Mouse (Mus musculus): ENCODE measurements around the gene Fam47e. TPM values are rescaled to one million over a fixed set of nuclear protein-coding genes. Genes with fewer than 3 reads are reported as not detected.
"Not testable (repeated sequence)": the region's sequence is repeated elsewhere in the genome, so short reads cannot be mapped to it uniquely, and the experiment has no call there.

Gene Fam47e
- 0.18 and 0.29 TPM in 2 replicates for polyA plus RNA-seq (2015; fragmentation: Nextera tagmentation; extraction: Ambion mirVana)

- H3K36me3 ChIP-seq (ENCODE audit: control insufficient read depth, insufficient read depth, low read length) = no peaks in the 10 kb centered on the region
- no peak within 1 kb of the TSS for H3K4me2 ChIP-seq (ENCODE audit: low read depth, low read length)
- no peaks in the 10 kb centered on the region for H3K9me3 ChIP-seq (ENCODE audit: control insufficient read depth, low read length)
- WGBS = 75% methylated on average over 16 of the region's 16 CpGs
- H3K27ac ChIP-seq (ENCODE audit: low read length) = no peak within 1 kb of the TSS
- no peaks in the 10 kb centered on the region for H3K4me1 ChIP-seq (ENCODE audit: control insufficient read depth, insufficient read depth, low read length)
- H3K9ac ChIP-seq (ENCODE audit: low read depth, low read length) = no peak within 1 kb of the TSS
- no peaks in the 10 kb centered on the region for H3K27me3 ChIP-seq (replicated peaks; ENCODE audit: control insufficient read depth, insufficient read depth, low read length)
- ATAC-seq = no peak
- H3K4me3 ChIP-seq (ENCODE audit: low read length) = no peak within 1 kb of the TSS
These were observed at the start of gene Fam47e for GRCm38 (mm10) chr5:92554891-92555511. Fam47e (plus strand) TSS chr5:92555069.

GRCm38 (mm10) chr5:92505402-92505865 lies 49.4 kb upstream of the Fam47e start:
- H3K9ac ChIP-seq (ENCODE audit: low read depth, low read length) = peak overlapping the region; percentile 95
- H3K9me3 ChIP-seq (ENCODE audit: control insufficient read depth, low read length) = peaks cover 2% of the 10 kb centered on the region; the same call in 1 of the 2 replicates
- ATAC-seq = peak; percentile 99
- H3K27ac ChIP-seq (ENCODE audit: low read length) = peak overlapping the region; percentile 99
- H3K4me2 ChIP-seq (ENCODE audit: low read depth, low read length) = peak overlapping the region; percentile 75
- no peaks in the 10 kb centered on the region for H3K27me3 ChIP-seq (replicated peaks; ENCODE audit: control insufficient read depth, insufficient read depth, low read length)
- H3K4me3 ChIP-seq (ENCODE audit: low read length) = peak overlapping the region; percentile 97
- WGBS = 0% methylated on average over 47 of the region's 48 CpGs
- peaks cover 20% of the 10 kb centered on the region for H3K4me1 ChIP-seq (ENCODE audit: control insufficient read depth, insufficient read depth, low read length)
- H3K36me3 ChIP-seq (ENCODE audit: control insufficient read depth, insufficient read depth, low read length) = no peaks in the 10 kb centered on the region

DNA sequence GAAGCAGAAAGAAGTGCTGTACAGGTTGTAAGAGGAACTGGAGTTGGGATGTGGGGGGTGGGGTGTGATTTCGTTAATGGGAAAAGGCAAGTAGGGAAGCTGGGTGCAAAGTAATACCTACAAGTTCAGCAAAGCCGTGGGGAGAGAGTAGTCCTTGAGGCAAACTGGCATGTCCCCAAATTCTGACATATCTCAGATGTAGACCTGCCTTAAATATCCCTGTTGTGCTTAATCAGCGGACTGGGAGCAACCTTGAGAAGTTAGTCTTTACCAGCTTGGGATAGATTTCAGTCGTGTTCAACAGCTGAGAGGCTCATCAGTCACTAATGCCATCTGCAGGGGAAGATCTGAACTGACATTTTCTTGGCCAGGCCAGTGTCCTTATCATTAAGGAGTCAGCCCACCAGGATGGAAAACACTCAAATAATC lies 48.6 kb upstream of the Fam47e start:
- WGBS = 28% methylated on average over 4 of the region's 4 CpGs
- peaks cover 3% of the 10 kb centered on the region; the same call in 1 of the 2 replicates for H3K9me3 ChIP-seq (ENCODE audit: control insufficient read depth, low read length)
- no peak overlapping the region for H3K27ac ChIP-seq (ENCODE audit: low read length)
- H3K4me1 ChIP-seq (ENCODE audit: control insufficient read depth, insufficient read depth, low read length) = peaks cover 20% of the 10 kb centered on the region
- peak overlapping the region; percentile 75 for H3K4me2 ChIP-seq (ENCODE audit: low read depth, low read length)
- no peak for ATAC-seq
- H3K36me3 ChIP-seq (ENCODE audit: control insufficient read depth, insufficient read depth, low read length) = no peaks in the 10 kb centered on the region
- peak overlapping the region; percentile 97; the same call in 1 of the 2 replicates for H3K4me3 ChIP-seq (ENCODE audit: low read length)
- no peaks in the 10 kb centered on the region for H3K27me3 ChIP-seq (replicated peaks; ENCODE audit: control insufficient read depth, insufficient read depth, low read length)
- peak overlapping the region; percentile 50 for H3K9ac ChIP-seq (ENCODE audit: low read depth, low read length)

- Histone ChIP-seq H3K27me3 (replicated peaks; ENCODE audit: control insufficient read depth, insufficient read depth, low read length) (no peaks in the 10 kb centered on the region), H3K9ac (ENCODE audit: low read depth, low read length) (peak within 1 kb of the TSS; percentile 50), H3K9me3 (ENCODE audit: control insufficient read depth, low read length) (peaks cover 3% of the 10 kb centered on the region; the same call in 1 of the 2 replicates), H3K4me2 (ENCODE audit: low read depth, low read length) (peak within 1 kb of the TSS; percentile 75), H3K4me1 (ENCODE audit: control insufficient read depth, insufficient read depth, low read length) (peaks cover 20% of the 10 kb centered on the region), H3K27ac (ENCODE audit: low read length) (peak within 1 kb of the TSS; percentile 77), H3K4me3 (ENCODE audit: low read length) (peak within 1 kb of the TSS; percentile 97), H3K36me3 (ENCODE audit: control insufficient read depth, insufficient read depth, low read length) (no peaks in the 10 kb centered on the region)
- no peak for ATAC-seq
These were observed 48.1 kb upstream of the Fam47e start, which contains the start of gene Scarb2 for GRCm38 (mm10) chr5:92506733-92507132. Scarb2 (minus strand) TSS chr5:92506833.

- Histone ChIP-seq H3K36me3 (ENCODE audit: control insufficient read depth, insufficient read depth, low read length) (no peaks in the 10 kb centered on the region), H3K4me3 (ENCODE audit: low read length) (no peak overlapping the region), H3K4me1 (ENCODE audit: control insufficient read depth, insufficient read depth, low read length) (peaks cover 12% of the 10 kb centered on the region), H3K27ac (ENCODE audit: low read length) (no peak overlapping the region), H3K9me3 (ENCODE audit: control insufficient read depth, low read length) (peaks cover 3% of the 10 kb centered on the region; the same call in 1 of the 2 replicates), H3K9ac (ENCODE audit: low read depth, low read length) (no peak overlapping the region), H3K27me3 (replicated peaks; ENCODE audit: control insufficient read depth, insufficient read depth, low read length) (no peaks in the 10 kb centered on the region), H3K4me2 (ENCODE audit: low read depth, low read length) (no peak overlapping the region)
- no peak for ATAC-seq
- 91% methylated on average over 5 of the region's 5 CpGs for WGBS
These were observed 46.0 kb upstream of the Fam47e start for GRCm38 (mm10) chr5:92508853-92509252.

GRCm38 (mm10) chr5:92511256-92511655 lies 43.6 kb upstream of the Fam47e start:
- Histone ChIP-seq H3K4me1 (ENCODE audit: control insufficient read depth, insufficient read depth, low read length) (peaks cover 3% of the 10 kb centered on the region), H3K9ac (ENCODE audit: low read depth, low read length) (no peak overlapping the region), H3K27me3 (replicated peaks; ENCODE audit: control insufficient read depth, insufficient read depth, low read length) (no peaks in the 10 kb centered on the region), H3K9me3 (ENCODE audit: control insufficient read depth, low read length) (peaks cover 3% of the 10 kb centered on the region; the same call in 1 of the 2 replicates), H3K27ac (ENCODE audit: low read length) (no peak overlapping the region), H3K4me2 (ENCODE audit: low read depth, low read length) (no peak overlapping the region), H3K4me3 (ENCODE audit: low read length) (no peak overlapping the region), H3K36me3 (ENCODE audit: control insufficient read depth, insufficient read depth, low read length) (no peaks in the 10 kb centered on the region)
- no peak for ATAC-seq

DNA sequence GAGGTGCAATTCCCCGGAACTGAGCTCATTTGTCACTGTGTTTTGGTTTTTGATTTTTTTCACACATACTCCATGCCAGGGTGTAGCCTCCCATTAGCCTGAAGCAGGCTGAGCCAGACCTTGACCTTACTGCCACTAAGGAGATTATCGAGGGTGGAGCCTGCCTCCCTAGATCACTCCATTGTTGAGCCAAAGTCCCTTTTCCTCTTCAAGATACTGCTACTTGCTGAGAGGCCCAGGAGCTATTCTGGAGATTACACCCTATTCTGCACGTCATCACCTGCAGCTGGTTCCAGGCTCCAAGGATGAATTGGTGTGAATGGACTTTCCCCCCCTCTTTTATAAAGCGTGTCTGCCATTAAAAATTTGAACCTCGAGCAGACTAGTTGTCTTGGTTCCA lies 42.8 kb upstream of the Fam47e start:
- no peak overlapping the region for H3K27ac ChIP-seq (ENCODE audit: low read length)
- no peaks in the 10 kb centered on the region for H3K27me3 ChIP-seq (replicated peaks; ENCODE audit: control insufficient read depth, insufficient read depth, low read length)
- H3K9ac ChIP-seq (ENCODE audit: low read depth, low read length) = no peak overlapping the region
- peaks cover 3% of the 10 kb centered on the region; the same call in 1 of the 2 replicates for H3K9me3 ChIP-seq (ENCODE audit: control insufficient read depth, low read length)
- no peaks in the 10 kb centered on the region for H3K4me1 ChIP-seq (ENCODE audit: control insufficient read depth, insufficient read depth, low read length)
- H3K4me2 ChIP-seq (ENCODE audit: low read depth, low read length) = no peak overlapping the region
- H3K36me3 ChIP-seq (ENCODE audit: control insufficient read depth, insufficient read depth, low read length) = no peaks in the 10 kb centered on the region
- no peak overlapping the region for H3K4me3 ChIP-seq (ENCODE audit: low read length)
- WGBS = 79% methylated on average over 5 of the region's 5 CpGs
- peak; percentile 69 for ATAC-seq

DNA sequence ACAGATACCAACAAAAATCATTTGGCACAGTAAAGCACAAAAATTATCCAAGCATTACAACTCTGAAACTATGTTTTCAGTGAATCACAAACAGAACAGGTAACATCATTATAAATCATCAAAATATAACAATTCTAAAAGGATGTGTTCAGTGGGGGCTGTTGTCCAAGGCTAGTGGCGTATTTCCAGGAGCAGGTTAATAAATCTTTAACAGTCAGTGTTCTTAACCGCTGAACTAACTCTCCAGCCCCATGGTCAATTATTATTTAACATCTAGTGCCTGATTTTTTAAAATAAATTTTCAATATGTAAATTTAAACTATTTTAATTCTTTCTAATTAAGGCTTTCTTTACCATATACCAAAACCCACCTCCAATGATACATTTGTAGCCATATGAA lies 33.7 kb upstream of the Fam47e start:
- ATAC-seq; H3K4me2 ChIP-seq (ENCODE audit: low read depth, low read length); H3K27me3 ChIP-seq (replicated peaks; ENCODE audit: control insufficient read depth, insufficient read depth, low read length); H3K36me3 ChIP-seq (ENCODE audit: control insufficient read depth, insufficient read depth, low read length); H3K9me3 ChIP-seq (ENCODE audit: control insufficient read depth, low read length); H3K4me1 ChIP-seq (ENCODE audit: control insufficient read depth, insufficient read depth, low read length); H3K4me3 ChIP-seq (ENCODE audit: low read length); H3K27ac ChIP-seq (ENCODE audit: low read length); H3K9ac ChIP-seq (ENCODE audit: low read depth, low read length): not testable (repeated sequence)
- WGBS = 72% methylated on average over 2 of the region's 2 CpGs

DNA sequence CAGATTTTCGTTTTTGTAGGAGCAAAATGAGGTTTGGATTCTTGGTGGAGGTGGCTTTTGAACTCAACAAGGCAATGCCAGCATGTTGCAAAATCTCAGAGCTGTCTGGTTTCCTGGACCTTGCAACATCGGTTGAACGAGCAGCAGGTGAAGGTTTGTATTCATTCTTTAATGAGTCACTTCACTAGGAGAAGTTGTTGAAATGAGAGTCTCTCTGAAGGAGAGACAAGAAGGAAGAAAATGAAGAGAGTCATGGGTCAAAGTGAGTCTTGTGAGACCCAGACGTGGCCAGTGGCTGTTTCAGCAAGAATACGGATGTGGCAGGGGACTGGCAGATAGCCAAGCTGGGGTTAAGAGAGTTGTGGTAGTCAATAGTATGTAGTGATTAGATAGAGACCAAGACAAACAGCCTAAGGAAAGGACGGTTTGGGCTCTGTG lies 30.0 kb upstream of the Fam47e start:
- H3K4me2 ChIP-seq (ENCODE audit: low read depth, low read length) = no peak overlapping the region
- no peak overlapping the region for H3K4me3 ChIP-seq (ENCODE audit: low read length)
- no peaks in the 10 kb centered on the region for H3K27me3 ChIP-seq (replicated peaks; ENCODE audit: control insufficient read depth, insufficient read depth, low read length)
- H3K4me1 ChIP-seq (ENCODE audit: control insufficient read depth, insufficient read depth, low read length) = peaks cover 5% of the 10 kb centered on the region; the same call in 1 of the 2 replicates
- no peak overlapping the region for H3K9ac ChIP-seq (ENCODE audit: low read depth, low read length)
- WGBS = 56% methylated on average over 6 of the region's 6 CpGs
- no peaks in the 10 kb centered on the region for H3K36me3 ChIP-seq (ENCODE audit: control insufficient read depth, insufficient read depth, low read length)
- no peak overlapping the region for H3K27ac ChIP-seq (ENCODE audit: low read length)
- ATAC-seq = peak; percentile 62
- H3K9me3 ChIP-seq (ENCODE audit: control insufficient read depth, low read length) = no peaks in the 10 kb centered on the region

Data from intestine, embryonic 16.5 days (tissue).